ENCODE assay signal across 18 mouse cellular contexts in the genomic region with DNA sequence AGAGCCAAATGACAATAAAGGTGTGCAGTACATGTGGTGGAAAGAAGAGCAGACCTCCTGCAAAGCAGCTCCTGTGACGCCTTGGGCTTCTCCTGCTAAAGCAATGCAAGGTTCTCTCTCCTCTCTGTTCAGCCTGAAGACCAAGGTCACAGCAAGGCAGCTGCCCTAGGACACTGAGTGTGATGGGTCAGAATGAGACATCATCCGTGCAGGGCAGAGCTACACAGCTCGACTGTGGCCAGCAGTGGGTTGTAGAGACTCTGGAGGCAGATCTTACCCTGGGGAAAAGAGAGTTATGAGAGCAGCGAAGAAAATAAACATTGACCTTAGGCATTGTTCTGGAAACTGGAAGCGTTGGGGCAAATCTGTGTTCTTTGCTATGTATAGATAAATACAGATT.
A peak's percentile ranks its signal among the peaks of the same experiment; 100 is the strongest.
DNase-seq lines count a peak whose midpoint lies in the region; ATAC-seq and TF ChIP-seq lines count a peak whose summit lies in the region.
"Had no signal": no experiment of that assay in that cellular context is flagged by ENCODE, and none has a peak within 500 bp of the region (broad histone marks: within the 10 kb centered on the region; RNA-seq: fewer than 3 reads in every experiment).

No protein-coding gene starts in this region.

- H3K9ac ChIP-seq in heart, embryonic 13.5 days = no peak overlapping the region
- no peak overlapping the region for H3K9ac ChIP-seq in liver, postnatal 0 days (replicated peaks)
- H3K9ac ChIP-seq: embryonic facial prominence, embryonic 13.5 days; liver, embryonic 15.5 days; neural tube, embryonic 12.5 days had no signal

- H3K4me2 ChIP-seq in heart, embryonic 13.5 days = no peak overlapping the region
- no peak overlapping the region for H3K4me2 ChIP-seq in liver, postnatal 0 days (ENCODE audit: low read depth, low read length)
- H3K4me2 ChIP-seq: embryonic facial prominence, embryonic 13.5 days; liver, embryonic 15.5 days; neural tube, embryonic 12.5 days had no signal

- no peaks in the 10 kb centered on the region for H3K9me3 ChIP-seq in heart, embryonic 13.5 days
- no peaks in the 10 kb centered on the region for H3K9me3 ChIP-seq in liver, postnatal 0 days (ENCODE audit: low read length)
- H3K9me3 ChIP-seq: embryonic facial prominence, embryonic 13.5 days; liver, embryonic 15.5 days; neural tube, embryonic 12.5 days had no signal

- WGBS in heart, embryonic 13.5 days = 57% methylated on average over 5 of the region's 5 CpGs
- 74% methylated on average over 5 of the region's 5 CpGs for WGBS in liver, postnatal 0 days (ENCODE audit: insufficient replicate concordance)
- 80% methylated on average over 5 of the region's 5 CpGs for WGBS in olfactory bulb, adult 2 months

- DNase-seq in adrenal gland, adult 2 months = peak; percentile 65
- DNase-seq in adrenal gland, adult 18-20 months (ENCODE audit: low spot score in 2 of 2) = no peak
- DNase-seq in heart, postnatal 4 days = no peak
- DNase-seq in liver, postnatal 0 days = peak; percentile 4
- no peak for DNase-seq in liver
- no peak for DNase-seq in cerebellum, postnatal 4 days (ENCODE audit: low spot score in 2 of 2)
- DNase-seq: cerebellum, adult 11 months; kidney, adult 9 months; right cerebral cortex, adult 18-20 months; thymus, adult 18-20 months; thymus, postnatal 4 days had no signal

- no peak for TF ChIP-seq CTCF in liver, postnatal 0 days (IDR thresholded peaks at IDR 0.05; ENCODE audit: low read depth)
- no peak for TF ChIP-seq CTCF in olfactory bulb, adult 2 months (IDR thresholded peaks at IDR 0.05; ENCODE audit: insufficient read depth, low read depth, low read length)

- peaks cover 50% of the 10 kb centered on the region for H3K4me1 ChIP-seq in heart, embryonic 13.5 days
- H3K4me1 ChIP-seq in liver, postnatal 0 days (ENCODE audit: insufficient read depth) = peaks cover 11% of the 10 kb centered on the region
- H3K4me1 ChIP-seq in olfactory bulb, adult 2 months (ENCODE audit: control insufficient read depth, insufficient read depth, low read length) = peaks cover 3% of the 10 kb centered on the region

- no peak overlapping the region for H3K4me3 ChIP-seq in heart, embryonic 13.5 days
- H3K4me3 ChIP-seq in liver, postnatal 0 days (ENCODE audit: low read depth, low read length) = no peak overlapping the region
- H3K4me3 ChIP-seq in olfactory bulb, adult 2 months (ENCODE audit: insufficient read depth, low read depth, low read length) = no peak overlapping the region
- H3K4me3 ChIP-seq: embryonic facial prominence, embryonic 13.5 days; liver, embryonic 15.5 days; neural tube, embryonic 12.5 days had no signal

- H3K27me3 ChIP-seq in heart, embryonic 13.5 days (replicated peaks) = no peaks in the 10 kb centered on the region
- H3K27me3 ChIP-seq in liver, postnatal 0 days (ENCODE audit: insufficient read depth, low read length) = no peaks in the 10 kb centered on the region
- H3K27me3 ChIP-seq: embryonic facial prominence, embryonic 13.5 days; liver, embryonic 15.5 days; neural tube, embryonic 12.5 days; Patski had no signal

- TF ChIP-seq POLR2A in olfactory bulb, adult 2 months (IDR thresholded peaks at IDR 0.05; ENCODE audit: insufficient read depth, low read depth, low read length) = no peak

- no peak for TF ChIP-seq EP300 in liver, postnatal 0 days (IDR thresholded peaks at IDR 0.05; ENCODE audit: low read depth)

- peaks cover 2% of the 10 kb centered on the region; the same call in 1 of the 2 replicates for H3K36me3 ChIP-seq in heart, embryonic 13.5 days
- no peaks in the 10 kb centered on the region for H3K36me3 ChIP-seq in liver, postnatal 0 days (replicated peaks; ENCODE audit: insufficient read depth, low read length)
- H3K36me3 ChIP-seq: embryonic facial prominence, embryonic 13.5 days; liver, embryonic 15.5 days; neural tube, embryonic 12.5 days had no signal

- no peak for ATAC-seq in heart, embryonic 13.5 days (ENCODE audit: extremely low read depth, insufficient number of reproducible peaks, low FRiP score, low TSS enrichment)
- ATAC-seq in liver, postnatal 0 days = no peak
- ATAC-seq: CD4-positive, CD25-positive, alpha-beta regulatory T cell, adult 4 months had no signal

- 0 out of 2 replicates have a peak overlapping the region, but pooled peaks have one; percentile 0 for H3K27ac ChIP-seq in heart, embryonic 13.5 days (replicated peaks)
- no peak overlapping the region for H3K27ac ChIP-seq in liver, postnatal 0 days (ENCODE audit: low read depth)
- 0 out of 2 replicates have a peak overlapping the region, but pooled peaks have one; percentile 15 for H3K27ac ChIP-seq in olfactory bulb, adult 2 months (ENCODE audit: insufficient read depth, low read depth, low read length)
- H3K27ac ChIP-seq: embryonic facial prominence, embryonic 13.5 days; liver, embryonic 15.5 days; neural tube, embryonic 12.5 days had no signal

Comparison
In these comparisons a context has a peak if more than half of its experiments do, and no peak if none do; other contexts are left out.
1. DNase-seq: peak in adrenal gland, adult 2 months (single experiment) and liver, postnatal 0 days (single experiment); none in adrenal gland, adult 18-20 months (0 of 2), heart, postnatal 4 days (single experiment), liver (single experiment) and cerebellum, postnatal 4 days (0 of 2).